Mouse (Mus musculus): ENCODE results near the gene Csrp1. TPM values are rescaled to one million over a fixed set of nuclear protein-coding genes. Genes with fewer than 3 reads are reported as not detected.

Csrp1 gene
- polyA plus RNA-seq, 1 experiment = 169 TPM

GRCm38 (mm10) chr1:135690784-135691416 lies 29.0 kb upstream of the Csrp1 start:
- H3K4me3 ChIP-seq (ENCODE audit: insufficient read depth, low read depth, low read length) = no peak overlapping the region
- H3K27ac ChIP-seq (ENCODE audit: insufficient read depth, low read depth, low read length) = no peak overlapping the region
- whole genome bisulfite sequencing = 83% methylated on average over 6 of the region's 6 CpGs
- TF ChIP-seq POLR2A (IDR thresholded peaks at IDR 0.05; ENCODE audit: insufficient read depth, low read depth, low read length) (no peak), CTCF (IDR thresholded peaks at IDR 0.05; ENCODE audit: insufficient read depth, low read depth, low read length) (no peak)
- peaks cover 24% of the 10 kb centered on the region for H3K4me1 ChIP-seq (ENCODE audit: control insufficient read depth, insufficient read depth, low read length)

- H3K4me3 ChIP-seq (ENCODE audit: insufficient read depth, low read depth, low read length) = no peak overlapping the region
- H3K4me1 ChIP-seq (ENCODE audit: control insufficient read depth, insufficient read depth, low read length) = peaks cover 23% of the 10 kb centered on the region
- TF ChIP-seq CTCF (IDR thresholded peaks at IDR 0.05; ENCODE audit: insufficient read depth, low read depth, low read length) = no peak
- TF ChIP-seq POLR2A (IDR thresholded peaks at IDR 0.05; ENCODE audit: insufficient read depth, low read depth, low read length) = no peak
- H3K27ac ChIP-seq (ENCODE audit: insufficient read depth, low read depth, low read length) = no peak overlapping the region
- WGBS = 45% methylated on average over 10 of the region's 10 CpGs
Observed at GRCm38 (mm10) chr1:135691417-135691815, 28.4 kb upstream of the Csrp1 start.

GRCm38 (mm10) chr1:135694181-135694580 lies 25.7 kb upstream of the Csrp1 start:
- Histone ChIP-seq H3K4me1 (ENCODE audit: control insufficient read depth, insufficient read depth, low read length) (peaks cover 15% of the 10 kb centered on the region), H3K4me3 (ENCODE audit: insufficient read depth, low read depth, low read length) (no peak overlapping the region), H3K27ac (ENCODE audit: insufficient read depth, low read depth, low read length) (no peak overlapping the region)
- 40% methylated on average over 11 of the region's 11 CpGs for WGBS
- TF ChIP-seq POLR2A (IDR thresholded peaks at IDR 0.05; ENCODE audit: insufficient read depth, low read depth, low read length) (no peak), CTCF (IDR thresholded peaks at IDR 0.05; ENCODE audit: insufficient read depth, low read depth, low read length) (no peak)

GRCm38 (mm10) chr1:135697462-135697861 lies 22.4 kb upstream of the Csrp1 start:
- Histone ChIP-seq H3K4me1 (ENCODE audit: control insufficient read depth, insufficient read depth, low read length) (peaks cover 15% of the 10 kb centered on the region), H3K27ac (ENCODE audit: insufficient read depth, low read depth, low read length) (no peak overlapping the region), H3K4me3 (ENCODE audit: insufficient read depth, low read depth, low read length) (no peak overlapping the region)
- WGBS = 89% methylated on average over 4 of the region's 4 CpGs
- no peak for TF ChIP-seq CTCF (IDR thresholded peaks at IDR 0.05; ENCODE audit: insufficient read depth, low read depth, low read length)
- no peak for TF ChIP-seq POLR2A (IDR thresholded peaks at IDR 0.05; ENCODE audit: insufficient read depth, low read depth, low read length)

GRCm38 (mm10) chr1:135698046-135698445 lies 21.8 kb upstream of the Csrp1 start:
- TF ChIP-seq CTCF (IDR thresholded peaks at IDR 0.05; ENCODE audit: insufficient read depth, low read depth, low read length) (no peak), POLR2A (IDR thresholded peaks at IDR 0.05; ENCODE audit: insufficient read depth, low read depth, low read length) (no peak)
- 75% methylated on average over 6 of the region's 6 CpGs for WGBS
- Histone ChIP-seq H3K4me1 (ENCODE audit: control insufficient read depth, insufficient read depth, low read length) (peaks cover 15% of the 10 kb centered on the region), H3K4me3 (ENCODE audit: insufficient read depth, low read depth, low read length) (no peak overlapping the region), H3K27ac (ENCODE audit: insufficient read depth, low read depth, low read length) (no peak overlapping the region)

GRCm38 (mm10) chr1:135698451-135698921 lies 21.4 kb upstream of the Csrp1 start:
- WGBS = 52% methylated on average over 11 of the region's 11 CpGs

GRCm38 (mm10) chr1:135698996-135699705 lies 20.7 kb upstream of the Csrp1 start:
- Histone ChIP-seq H3K4me1 (ENCODE audit: control insufficient read depth, insufficient read depth, low read length) (peaks cover 13% of the 10 kb centered on the region), H3K27ac (ENCODE audit: insufficient read depth, low read depth, low read length) (no peak overlapping the region), H3K4me3 (ENCODE audit: insufficient read depth, low read depth, low read length) (peak overlapping the region; percentile 31)
- WGBS = 10% methylated on average over 29 of the region's 29 CpGs
- TF ChIP-seq CTCF (IDR thresholded peaks at IDR 0.05; ENCODE audit: insufficient read depth, low read depth, low read length) (peak; percentile 81; the same call in 1 of the 2 replicates), POLR2A (IDR thresholded peaks at IDR 0.05; ENCODE audit: insufficient read depth, low read depth, low read length) (no peak)

More at GRCm38 (mm10) chr1:135698451-135698921, 21.4 kb upstream of the Csrp1 start:
- no peak overlapping the region for H3K4me3 ChIP-seq (ENCODE audit: insufficient read depth, low read depth, low read length)
- H3K4me1 ChIP-seq (ENCODE audit: control insufficient read depth, insufficient read depth, low read length) = peaks cover 15% of the 10 kb centered on the region
- no peak for TF ChIP-seq CTCF (IDR thresholded peaks at IDR 0.05; ENCODE audit: insufficient read depth, low read depth, low read length)
- no peak for TF ChIP-seq POLR2A (IDR thresholded peaks at IDR 0.05; ENCODE audit: insufficient read depth, low read depth, low read length)
- no peak overlapping the region for H3K27ac ChIP-seq (ENCODE audit: insufficient read depth, low read depth, low read length)

GRCm38 (mm10) chr1:135699892-135700291 lies 20.0 kb upstream of the Csrp1 start:
- H3K27ac ChIP-seq (ENCODE audit: insufficient read depth, low read depth, low read length) = no peak overlapping the region
- no peak for TF ChIP-seq CTCF (IDR thresholded peaks at IDR 0.05; ENCODE audit: insufficient read depth, low read depth, low read length)
- no peak for TF ChIP-seq POLR2A (IDR thresholded peaks at IDR 0.05; ENCODE audit: insufficient read depth, low read depth, low read length)
- H3K4me1 ChIP-seq (ENCODE audit: control insufficient read depth, insufficient read depth, low read length) = peaks cover 10% of the 10 kb centered on the region
- 45% methylated on average over 2 of the region's 2 CpGs for WGBS
- H3K4me3 ChIP-seq (ENCODE audit: insufficient read depth, low read depth, low read length) = no peak overlapping the region

GRCm38 (mm10) chr1:135700605-135701004 lies 19.3 kb upstream of the Csrp1 start:
- H3K4me3 ChIP-seq (ENCODE audit: insufficient read depth, low read depth, low read length) = no peak overlapping the region
- no peak overlapping the region for H3K27ac ChIP-seq (ENCODE audit: insufficient read depth, low read depth, low read length)
- TF ChIP-seq CTCF (IDR thresholded peaks at IDR 0.05; ENCODE audit: insufficient read depth, low read depth, low read length) = no peak
- TF ChIP-seq POLR2A (IDR thresholded peaks at IDR 0.05; ENCODE audit: insufficient read depth, low read depth, low read length) = no peak
- 2% methylated on average over 7 of the region's 7 CpGs for WGBS
- peaks cover 10% of the 10 kb centered on the region for H3K4me1 ChIP-seq (ENCODE audit: control insufficient read depth, insufficient read depth, low read length)

Data from olfactory bulb, adult 2 months (tissue).